Mouse (Mus musculus): ENCODE results near the gene Cacng7.
"Not testable (repeated sequence)": the region's sequence is repeated elsewhere in the genome, so short reads cannot be mapped to it uniquely, and the experiment has no call there.

Cacng7 gene

GRCm38 (mm10) chr7:3332619-3333521 lies at the start of gene Cacng7:
Gene Cacng7, plus strand, starts transcription at chr7:3332955.
- peak in 1 of 2 experiments; percentile 59 for DNase-seq (ENCODE audit: low spot score in 2 of 2)

GRCm38 (mm10) chr7:3283081-3283875 lies 49.5 kb upstream of the Cacng7 start:
- DNase-seq (ENCODE audit: low spot score in 2 of 2), result no peak

GRCm38 (mm10) chr7:3284604-3285003 lies 48.2 kb upstream of the Cacng7 start:
- DNase-seq (ENCODE audit: low spot score in 2 of 2), result no peak

- DNase-seq (ENCODE audit: low spot score in 2 of 2), result no peak
These were observed 46.7 kb upstream of the Cacng7 start for GRCm38 (mm10) chr7:3286036-3286435.

GRCm38 (mm10) chr7:3287186-3287585 lies 45.6 kb upstream of the Cacng7 start:
- DNase-seq (ENCODE audit: low spot score in 2 of 2), result no peak

GRCm38 (mm10) chr7:3288976-3289970 lies 43.5 kb upstream of the Cacng7 start, which contains the start of the genes Myadm and Prkcg:
Gene Myadm, plus strand, starts transcription at chr7:3289080.
Gene Prkcg, plus strand, starts transcription at chr7:3289179.
- DNase-seq (ENCODE audit: low spot score in 2 of 2), result peak in 1 of 2 experiments; percentile 68

GRCm38 (mm10) chr7:3290257-3291033 lies 42.3 kb upstream of the Cacng7 start:
- DNase-seq (ENCODE audit: low spot score in 2 of 2), result peak; percentile 71 to 89

GRCm38 (mm10) chr7:3291197-3291596 lies 41.6 kb upstream of the Cacng7 start:
- DNase-seq (ENCODE audit: low spot score in 2 of 2), result no peak

GRCm38 (mm10) chr7:3291764-3292163 lies 41.0 kb upstream of the Cacng7 start:
- no peak for DNase-seq (ENCODE audit: low spot score in 2 of 2)

GRCm38 (mm10) chr7:3292271-3292670 lies 40.5 kb upstream of the Cacng7 start:
- not testable (repeated sequence) for DNase-seq (ENCODE audit: low spot score in 2 of 2)

GRCm38 (mm10) chr7:3292791-3293190 lies 40.0 kb upstream of the Cacng7 start:
- peak in 1 of 2 experiments; percentile 31 for DNase-seq (ENCODE audit: low spot score in 2 of 2)

GRCm38 (mm10) chr7:3294794-3295193 lies 38.0 kb upstream of the Cacng7 start:
- no peak for DNase-seq (ENCODE audit: low spot score in 2 of 2)

- DNase-seq (ENCODE audit: low spot score in 2 of 2), result no peak
These were observed 37.2 kb upstream of the Cacng7 start for GRCm38 (mm10) chr7:3295321-3296110.

- no peak for DNase-seq (ENCODE audit: low spot score in 2 of 2)
These were observed 36.0 kb upstream of the Cacng7 start for GRCm38 (mm10) chr7:3296711-3297110.

- DNase-seq (ENCODE audit: low spot score in 2 of 2), result no peak
These were observed 32.7 kb upstream of the Cacng7 start for GRCm38 (mm10) chr7:3299941-3300617.

GRCm38 (mm10) chr7:3300891-3301627 lies 31.7 kb upstream of the Cacng7 start:
- no peak for DNase-seq (ENCODE audit: low spot score in 2 of 2)

GRCm38 (mm10) chr7:3301628-3302555 lies 30.9 kb upstream of the Cacng7 start:
- peak in 1 of 2 experiments; percentile 24 for DNase-seq (ENCODE audit: low spot score in 2 of 2)

Data from cerebellum, postnatal 4 days (tissue).